Comparison of ENCODE assay signal across 32 mouse cellular contexts in genomic region chr10:117615746-117616145, GRCm38 (mm10).
"Had no signal": no experiment of that assay in that cellular context is flagged by ENCODE, and none has a peak within 500 bp of the region (broad histone marks: within the 10 kb centered on the region; RNA-seq: fewer than 3 reads in every experiment).

No protein-coding gene starts in this region.

- H3K4me1 ChIP-seq: limb, embryonic 10.5 days; limb, embryonic 12.5 days; limb, embryonic 13.5 days; limb, embryonic 15.5 days; liver, embryonic 12.5 days; liver, embryonic 13.5 days; liver, embryonic 15.5 days; lung, embryonic 15.5 days; megakaryocyte, embryonic 14.5 days; midbrain, embryonic 10.5 days; midbrain, embryonic 12.5 days; midbrain, embryonic 13.5 days; midbrain, embryonic 15.5 days; neural tube, embryonic 12.5 days had no signal

- H3K4me3 ChIP-seq: limb, embryonic 10.5 days; limb, embryonic 12.5 days; limb, embryonic 13.5 days; limb, embryonic 15.5 days; liver, embryonic 12.5 days; liver, embryonic 13.5 days; liver, embryonic 15.5 days; lung, embryonic 15.5 days; megakaryocyte, embryonic 14.5 days; midbrain, embryonic 10.5 days; midbrain, embryonic 12.5 days; midbrain, embryonic 13.5 days; midbrain, embryonic 15.5 days; myocyte; neural tube, embryonic 12.5 days had no signal

- H3K36me3 ChIP-seq: limb, embryonic 10.5 days; limb, embryonic 12.5 days; limb, embryonic 13.5 days; limb, embryonic 15.5 days; liver, embryonic 12.5 days; liver, embryonic 13.5 days; liver, embryonic 15.5 days; lung, embryonic 15.5 days; midbrain, embryonic 10.5 days; midbrain, embryonic 12.5 days; midbrain, embryonic 13.5 days; midbrain, embryonic 15.5 days; neural tube, embryonic 12.5 days had no signal

- H3K27ac ChIP-seq: limb, embryonic 10.5 days; limb, embryonic 12.5 days; limb, embryonic 13.5 days; limb, embryonic 15.5 days; liver, embryonic 12.5 days; liver, embryonic 13.5 days; liver, embryonic 14.5 days; liver, embryonic 15.5 days; lung, embryonic 15.5 days; macrophage; midbrain, embryonic 10.5 days; midbrain, embryonic 12.5 days; midbrain, embryonic 13.5 days; midbrain, embryonic 15.5 days; neural tube, embryonic 12.5 days had no signal

- H3K4me2 ChIP-seq: limb, embryonic 12.5 days; limb, embryonic 13.5 days; limb, embryonic 15.5 days; liver, embryonic 11.5 days; liver, embryonic 12.5 days; liver, embryonic 13.5 days; liver, embryonic 15.5 days; lung, embryonic 14.5 days; lung, embryonic 15.5 days; midbrain, embryonic 11.5 days; midbrain, embryonic 12.5 days; midbrain, embryonic 13.5 days; midbrain, embryonic 15.5 days; neural tube, embryonic 12.5 days had no signal

- H3K9ac ChIP-seq: limb, embryonic 12.5 days; limb, embryonic 13.5 days; limb, embryonic 15.5 days; liver, embryonic 12.5 days; liver, embryonic 13.5 days; liver, embryonic 14.5 days; liver, embryonic 15.5 days; liver, postnatal 0 days; lung, embryonic 14.5 days; lung, embryonic 15.5 days; midbrain, embryonic 12.5 days; midbrain, embryonic 13.5 days; midbrain, embryonic 15.5 days; neural tube, embryonic 12.5 days had no signal

- DNase-seq: left cerebral cortex, postnatal 4 days; liver; liver, embryonic 13.5 days; liver, postnatal 0 days; lung, adult 18-20 months; lung, adult 2 months; lung, embryonic 14.5 days; lung, postnatal 10 days; lung, postnatal 14 days; lung, postnatal 36 days; lung, postnatal 4 days; midbrain, embryonic 14.5 days had no signal

- H3K9me3 ChIP-seq: limb, embryonic 10.5 days; limb, embryonic 12.5 days; limb, embryonic 13.5 days; limb, embryonic 15.5 days; liver, embryonic 12.5 days; liver, embryonic 13.5 days; liver, embryonic 15.5 days; lung, embryonic 15.5 days; midbrain, embryonic 10.5 days; midbrain, embryonic 12.5 days; midbrain, embryonic 13.5 days; midbrain, embryonic 15.5 days; neural tube, embryonic 12.5 days had no signal

- ATAC-seq: liver, embryonic 12.5 days; liver, postnatal 0 days; lung, postnatal 0 days; midbrain, embryonic 13.5 days; midbrain, embryonic 15.5 days; midbrain, embryonic 16.5 days had no signal

- H3K27me3 ChIP-seq: limb, embryonic 12.5 days; limb, embryonic 13.5 days; limb, embryonic 15.5 days; liver, embryonic 12.5 days; liver, embryonic 13.5 days; liver, embryonic 15.5 days; lung, embryonic 15.5 days; midbrain, embryonic 12.5 days; midbrain, embryonic 13.5 days; midbrain, embryonic 15.5 days; neural tube, embryonic 12.5 days had no signal
